Mouse (Mus musculus) kidney, adult 8-10 months (tissue): ENCODE measurements around the gene Olfr961.

ENCODE experiments used
- DNase-seq, 2 experiments: peaks; one replicate each; pipeline ENCODE4 v3.0.0; 2022

Gene Olfr961

GRCm38 (mm10) chr9:39644785-39645184, at the start of gene Olfr961:
TSS of gene Olfr961 (plus strand) at chr9:39645085.
- DNase-seq: no peak

DNA sequence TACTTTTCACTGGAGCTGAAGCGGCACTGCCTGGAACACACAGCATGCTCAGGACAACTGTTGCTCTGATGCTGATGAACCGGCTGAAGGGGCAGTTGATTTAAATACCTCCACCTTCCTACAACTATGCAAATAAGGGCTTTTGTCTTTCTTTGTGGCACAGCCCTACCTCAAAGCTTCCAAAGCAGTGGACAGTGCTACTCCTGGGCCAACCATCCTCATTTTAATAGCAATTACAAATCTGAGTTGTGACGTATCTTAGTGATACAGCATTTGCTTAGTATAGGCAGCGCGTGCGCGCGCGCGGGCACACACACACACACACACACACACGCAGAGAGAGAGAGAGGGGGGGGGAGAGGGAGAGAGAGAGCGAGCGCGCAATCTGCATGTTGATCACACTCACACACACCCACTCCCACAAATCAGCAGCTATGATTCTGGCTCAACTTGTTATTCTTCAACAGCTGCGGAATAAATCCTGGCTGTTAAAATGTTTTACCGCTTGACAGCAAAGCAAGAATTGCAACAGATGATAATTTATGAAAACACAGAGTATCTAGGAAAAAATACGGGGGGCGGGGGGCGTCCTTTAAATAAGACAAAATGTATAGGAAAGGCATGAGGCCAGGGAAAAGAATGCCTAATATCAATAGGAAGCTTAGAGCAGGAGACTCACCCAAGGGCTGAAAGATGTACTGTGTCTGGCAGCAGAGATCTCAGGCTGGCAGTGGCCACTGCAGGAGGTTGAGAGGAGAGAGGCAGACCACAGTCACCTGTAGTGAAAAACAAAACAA, 42.2 kb upstream of the Olfr961 start:
- DNase-seq: no peak

DNA sequence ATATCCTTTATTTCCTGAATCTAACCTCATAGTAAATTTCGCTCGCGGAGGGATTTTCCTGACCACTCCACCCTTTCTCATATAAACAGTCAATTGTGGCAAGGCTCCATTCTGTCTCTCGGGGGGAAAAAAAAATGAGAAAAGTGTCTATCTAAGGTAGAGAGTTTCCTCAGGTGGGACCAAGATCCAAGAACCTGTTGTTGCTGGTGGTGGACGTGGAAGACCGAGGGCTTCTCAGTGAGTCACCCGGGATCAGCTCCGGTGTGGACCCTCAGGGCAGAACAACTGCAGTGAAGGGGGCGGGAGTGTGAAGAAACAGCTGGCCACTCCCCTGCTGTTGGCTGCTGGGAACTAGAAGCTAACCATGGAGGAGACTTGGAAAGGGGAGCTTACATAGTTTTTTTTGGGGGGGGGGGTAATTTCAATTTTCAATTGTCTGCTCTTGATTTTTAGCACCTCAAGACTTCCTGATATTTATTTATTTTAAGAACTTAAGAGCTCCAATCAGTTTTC, 41.5 kb upstream of the Olfr961 start:
- DNase-seq: no peak

DNA sequence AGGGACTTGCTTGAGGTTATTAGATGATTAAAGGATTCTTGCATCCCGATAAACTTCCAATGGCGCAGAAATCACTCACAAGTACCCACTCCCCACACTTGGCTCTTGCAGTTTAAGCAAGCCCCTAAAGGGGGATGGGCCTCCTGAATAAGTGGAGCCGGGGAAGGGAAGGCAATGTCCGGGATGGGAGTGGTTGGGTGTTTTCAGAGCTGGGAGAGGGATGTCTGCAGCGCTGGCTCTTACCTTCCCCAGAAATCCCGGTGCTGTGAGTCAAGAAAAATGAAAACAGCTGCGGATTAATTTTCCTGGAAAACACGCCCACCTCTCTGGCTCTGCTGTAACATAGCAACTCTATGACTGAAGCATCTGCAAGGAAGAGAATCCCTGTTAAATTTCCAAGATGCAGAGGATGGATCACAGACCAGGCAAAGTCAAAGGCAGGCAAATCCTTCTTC, 40.9 kb upstream of the Olfr961 start, which contains the start of gene AW551984:
Gene AW551984, minus strand, starts transcription at position 405 of the 455 bp plus-strand sequence.
- no peak for DNase-seq

- no peak for DNase-seq
Measured at GRCm38 (mm10) chr9:39608497-39608896, 36.4 kb upstream of the Olfr961 start.

- DNase-seq: no peak
Measured at GRCm38 (mm10) chr9:39610355-39610754, 34.5 kb upstream of the Olfr961 start, which contains the start of gene Olfr148. TSS of gene Olfr148 (plus strand) at chr9:39610655.

GRCm38 (mm10) chr9:39611953-39612352, 32.9 kb upstream of the Olfr961 start:
- no peak for DNase-seq

- DNase-seq: no peak
Measured at GRCm38 (mm10) chr9:39621073-39621472, 23.8 kb upstream of the Olfr961 start, which contains the start of gene Olfr960. TSS of gene Olfr960 (plus strand) at chr9:39621373.

GRCm38 (mm10) chr9:39623783-39624182, 21.1 kb upstream of the Olfr961 start:
- DNase-seq: no peak

DNA sequence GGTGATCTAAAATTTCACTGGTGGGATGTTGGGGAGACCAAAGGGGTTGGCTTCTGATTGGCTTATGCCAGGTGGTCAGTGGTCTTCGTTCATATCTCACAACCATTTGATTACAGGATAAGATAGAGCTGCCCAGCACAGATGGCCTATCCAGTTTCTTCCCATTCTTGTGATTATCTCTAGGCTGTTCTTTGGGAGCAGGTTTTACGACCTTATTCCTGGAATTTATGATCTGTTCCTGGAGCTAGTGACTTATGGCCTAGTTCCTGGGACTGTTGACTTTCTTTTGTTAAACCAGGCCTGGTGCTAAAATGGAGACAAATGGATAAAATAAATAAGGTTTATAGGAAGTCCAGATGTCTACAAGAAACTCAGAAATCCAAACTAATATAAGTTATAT, 20.2 kb upstream of the Olfr961 start:
- DNase-seq: no peak

GRCm38 (mm10) chr9:39629069-39629468, 15.8 kb upstream of the Olfr961 start:
- DNase-seq: no peak

- DNase-seq: no peak
Measured at GRCm38 (mm10) chr9:39633913-39634594, 10.8 kb upstream of the Olfr961 start.

GRCm38 (mm10) chr9:39647382-39647781, 2.5 kb downstream of the Olfr961 start:
- no peak for DNase-seq

GRCm38 (mm10) chr9:39654756-39655396, 10.0 kb downstream of the Olfr961 start:
- DNase-seq: no peak

DNA sequence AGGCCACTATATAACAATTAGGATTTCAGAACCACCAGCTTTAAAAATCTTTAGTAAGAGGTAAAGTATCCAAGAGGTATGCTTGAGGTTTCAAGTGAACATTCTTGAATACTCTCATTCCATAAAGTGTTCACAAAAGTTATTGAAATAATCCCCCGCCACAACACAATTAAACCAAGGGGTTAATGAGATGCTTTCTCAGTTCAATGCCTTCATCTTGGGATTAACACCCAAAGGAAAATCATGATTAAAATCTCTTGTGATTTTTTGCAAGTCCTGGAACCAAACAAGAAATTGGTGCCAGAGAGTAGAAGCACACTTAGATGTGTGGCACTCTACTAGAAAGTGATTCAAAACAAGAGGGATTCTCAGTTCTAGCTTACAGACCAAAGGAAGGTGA, 22.0 kb downstream of the Olfr961 start, which contains the start of gene Olfr963:
Gene Olfr963, plus strand, starts transcription at position 301 of the 400 bp plus-strand sequence.
- DNase-seq: no peak

DNA sequence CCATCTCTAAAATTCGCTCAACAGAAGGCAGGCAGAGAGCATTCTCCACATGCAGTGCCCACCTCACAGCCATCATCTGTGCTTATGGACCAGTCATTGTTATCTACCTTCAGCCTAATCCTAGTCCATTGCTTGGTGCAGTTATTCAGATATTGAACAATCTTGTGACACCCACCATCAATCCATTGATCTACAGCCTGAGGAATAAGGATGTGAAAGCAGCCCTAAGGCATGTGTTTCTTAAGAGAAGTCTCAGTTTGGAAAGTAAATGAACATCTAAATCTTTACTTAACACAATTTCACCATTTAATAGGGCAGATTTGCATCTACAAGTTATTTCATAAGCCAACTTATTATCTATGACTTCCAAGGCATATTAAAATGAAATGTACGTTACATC, 24.8 kb downstream of the Olfr961 start:
- no peak for DNase-seq

- no peak for DNase-seq
Measured at GRCm38 (mm10) chr9:39674820-39675219, 29.9 kb downstream of the Olfr961 start.

DNA sequence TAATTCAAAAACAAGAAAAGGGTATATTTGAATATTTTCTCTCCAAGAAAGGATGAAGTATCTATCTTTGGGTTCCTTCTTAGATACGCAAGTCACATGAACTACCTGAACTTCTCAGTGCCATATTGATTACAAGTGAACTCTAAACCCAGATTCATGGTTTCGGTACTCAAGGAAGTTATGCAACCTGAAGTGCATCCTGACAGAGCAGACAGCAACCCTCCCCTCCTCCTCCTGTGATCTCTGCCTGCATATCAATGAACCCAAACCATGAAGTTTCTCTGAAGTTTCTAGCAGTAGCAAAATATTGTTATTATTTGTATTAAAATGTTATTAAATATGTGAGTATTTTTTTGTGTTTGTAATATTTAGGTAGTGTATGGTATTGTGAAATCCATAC, 33.7 kb downstream of the Olfr961 start:
- no peak for DNase-seq

DNA sequence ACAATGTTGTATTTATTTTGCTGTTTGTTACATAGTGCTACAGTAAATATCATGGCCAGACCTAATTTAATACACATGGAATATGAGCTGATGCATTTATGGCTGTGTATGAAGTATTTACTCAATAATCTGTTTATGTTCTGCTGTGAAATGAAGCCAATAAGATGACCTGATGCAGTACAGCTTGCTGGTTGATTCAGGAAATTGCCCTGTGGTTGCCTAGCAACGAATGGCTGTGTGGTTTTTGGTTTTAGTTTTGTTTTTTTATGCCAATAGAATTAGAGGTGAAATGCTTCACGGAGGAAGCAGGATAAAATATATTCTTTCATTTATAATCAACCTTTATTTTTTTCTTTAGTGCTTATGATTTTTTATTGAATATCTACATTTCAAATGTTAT, 34.4 kb downstream of the Olfr961 start:
- DNase-seq: no peak
